Mouse (Mus musculus) layer of hippocampus, adult 11-12 months (tissue): ENCODE data around the gene Smndc1.
A peak's percentile ranks its signal among the peaks of the same experiment; 100 is the strongest.

Source experiments
- DNase-seq: peaks from one replicate; pipeline ENCODE4 v3.0.0; 2022; ENCODE audit warnings: low spot score

Gene Smndc1

DNA sequence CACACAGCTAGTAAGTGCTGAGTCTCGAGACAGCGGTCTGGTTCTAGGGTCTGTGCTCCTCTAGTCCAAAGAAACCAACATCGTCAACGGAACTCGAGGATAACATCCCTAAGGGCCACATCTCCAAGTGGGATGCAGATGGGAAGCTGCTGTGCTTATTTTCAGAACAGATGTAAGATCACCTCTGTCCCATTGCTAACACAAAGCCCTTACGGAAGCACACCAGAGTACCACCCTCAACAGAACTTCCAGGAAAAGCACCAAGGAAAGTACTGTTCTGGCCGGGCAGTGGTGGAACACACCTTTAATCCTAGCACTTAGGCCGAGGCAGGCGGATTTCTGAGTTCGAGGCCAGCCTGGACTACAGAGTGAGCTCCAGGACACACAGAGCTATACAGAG lies 12.0 kb downstream of the Smndc1 start:
- no peak for DNase-seq

DNA sequence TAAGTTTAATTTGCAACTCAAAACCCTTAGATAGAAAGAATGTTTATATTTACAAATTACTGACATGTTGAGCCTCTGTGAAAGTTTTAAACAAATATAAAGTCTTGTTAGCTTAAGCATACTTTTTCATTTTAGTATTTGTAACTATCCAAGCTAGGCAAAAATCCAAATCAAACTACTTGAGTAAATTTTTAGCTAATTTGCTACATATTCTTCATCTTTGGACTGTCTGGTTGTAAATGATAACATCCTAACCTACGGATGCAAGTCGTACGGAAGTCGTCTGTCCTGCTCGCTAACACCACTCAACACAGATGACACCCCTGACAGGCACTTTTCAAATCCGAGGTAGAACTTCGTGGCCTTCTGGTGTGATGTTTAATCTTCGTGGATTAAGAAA lies 12.7 kb downstream of the Smndc1 start:
- DNase-seq: no peak

DNA sequence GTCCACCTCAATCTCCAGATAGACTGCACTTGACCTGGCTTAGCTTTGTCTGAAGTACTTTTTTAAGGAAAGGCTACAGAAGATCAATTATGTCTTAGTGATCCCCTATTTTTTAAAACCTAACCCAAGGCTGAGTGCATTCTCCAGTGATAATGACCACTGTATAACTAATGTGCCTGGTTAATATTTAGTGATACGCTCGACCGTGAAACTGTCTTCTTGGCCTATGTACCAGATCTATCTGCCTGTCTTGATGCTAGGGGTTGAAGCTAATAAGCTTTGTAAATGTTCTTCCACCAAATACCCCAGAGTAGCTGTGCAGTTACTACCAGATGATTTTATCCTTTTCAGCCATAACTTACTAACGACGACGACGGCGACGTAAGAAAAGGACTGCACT lies 14.6 kb downstream of the Smndc1 start:
- no peak for DNase-seq

DNA sequence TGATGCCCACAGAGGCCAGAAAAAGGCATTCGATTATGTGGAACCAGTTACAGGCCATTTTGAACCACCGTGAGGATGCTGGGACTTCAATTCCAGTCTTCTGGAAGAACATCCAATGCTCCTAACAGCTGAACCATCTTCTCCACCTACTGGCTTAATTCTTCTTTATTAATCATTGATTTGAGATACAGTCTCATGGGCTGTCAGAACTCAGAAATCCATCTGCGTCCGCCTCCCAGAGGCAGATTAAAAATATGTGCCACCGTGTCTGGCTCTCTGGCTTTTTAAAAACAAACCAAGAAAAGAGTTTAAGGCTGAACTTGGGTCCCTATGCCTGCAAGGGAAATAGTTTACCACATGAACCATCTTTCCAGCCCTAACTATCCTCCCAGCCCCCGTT lies 15.1 kb downstream of the Smndc1 start:
- DNase-seq: no peak

DNA sequence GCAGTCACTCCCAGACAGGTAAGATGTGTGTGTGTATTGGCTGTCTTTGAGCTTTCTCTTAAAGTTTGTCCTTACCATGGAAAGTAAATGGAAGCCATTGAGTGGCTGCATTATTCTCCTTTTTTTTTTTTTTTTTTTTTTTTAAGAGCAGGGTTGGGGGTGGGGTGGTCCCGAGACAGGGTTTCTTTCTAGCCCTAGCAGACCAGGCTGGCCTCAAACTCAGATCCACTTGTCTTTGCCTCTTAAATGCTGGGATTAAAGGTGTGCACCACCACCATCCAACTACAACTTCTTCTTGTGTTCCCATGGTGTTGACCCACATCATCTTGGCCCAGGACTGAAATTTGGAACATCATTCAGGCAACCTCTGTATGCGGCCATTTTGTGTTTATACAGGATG lies 16.8 kb downstream of the Smndc1 start:
- no peak for DNase-seq

DNA sequence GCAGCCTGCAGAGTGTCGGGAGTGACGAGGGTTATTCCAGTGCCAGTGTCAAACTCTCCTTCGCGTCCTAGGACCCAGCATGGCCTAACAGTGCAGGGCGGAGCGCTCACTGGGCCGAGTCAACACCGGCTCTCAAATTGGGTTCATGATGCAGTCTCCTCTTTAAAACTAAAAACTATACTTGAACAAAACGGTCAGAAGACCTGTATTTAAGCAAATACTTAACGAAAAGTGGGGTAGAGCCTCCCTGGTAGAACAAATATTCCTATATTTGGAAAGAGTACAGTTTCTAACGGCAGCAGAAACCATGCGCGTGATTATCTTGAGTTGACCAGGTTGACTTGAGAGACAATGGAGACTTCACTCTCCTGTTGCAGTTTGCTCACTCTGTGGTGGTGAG lies 18.7 kb downstream of the Smndc1 start, which contains the start of gene Gm10197:
Gm10197 (minus strand) TSS at position 101 of the 400 bp plus-strand sequence.
- no peak for DNase-seq

DNA sequence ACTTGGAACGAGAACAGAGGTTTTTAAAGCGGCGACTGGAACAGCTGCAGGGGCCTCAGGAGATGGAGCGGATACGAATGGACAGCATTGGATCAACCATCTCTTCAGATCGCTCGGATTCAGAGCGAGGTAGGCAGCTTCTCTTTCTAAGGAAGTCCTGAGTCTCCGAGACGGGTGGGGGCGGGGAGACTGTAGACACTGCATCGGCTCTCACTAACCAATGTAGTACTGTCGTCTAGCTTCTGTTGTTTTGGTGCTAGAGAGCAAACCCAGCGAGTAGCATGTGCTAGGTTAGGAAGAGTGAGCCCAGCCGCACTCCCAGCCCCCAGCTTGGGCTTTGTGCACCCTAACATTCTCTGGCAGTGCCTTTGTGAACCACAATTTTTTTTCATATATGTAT lies 20.1 kb downstream of the Smndc1 start:
- no peak for DNase-seq

DNA sequence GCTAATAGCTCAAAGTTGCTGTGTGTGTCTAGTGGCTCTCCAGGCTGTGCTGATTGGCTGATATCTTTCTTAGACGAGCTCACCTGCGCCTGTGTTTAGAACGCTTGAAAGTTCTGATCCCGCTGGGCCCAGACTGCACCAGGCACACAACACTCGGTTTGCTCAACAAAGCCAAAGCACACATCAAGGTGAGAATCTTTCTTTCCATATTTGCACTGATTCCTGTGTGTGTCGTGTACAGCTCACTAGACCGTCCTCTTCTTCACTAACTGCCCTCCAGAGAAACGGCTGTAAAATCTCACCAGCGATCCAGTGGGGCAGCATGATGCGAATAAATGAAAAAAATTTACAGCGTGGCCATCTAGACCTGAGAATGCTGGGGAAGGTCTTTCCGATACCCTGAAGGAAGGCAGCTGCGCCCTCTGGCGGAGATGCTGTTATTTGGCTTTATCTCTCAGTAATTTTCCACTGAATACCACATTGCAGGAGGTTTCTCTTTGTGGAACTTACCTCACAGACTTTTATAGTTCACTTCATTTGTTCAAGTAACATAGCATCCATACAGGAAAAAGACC lies 20.8 kb downstream of the Smndc1 start:
- peak; percentile 90 for DNase-seq

DNA sequence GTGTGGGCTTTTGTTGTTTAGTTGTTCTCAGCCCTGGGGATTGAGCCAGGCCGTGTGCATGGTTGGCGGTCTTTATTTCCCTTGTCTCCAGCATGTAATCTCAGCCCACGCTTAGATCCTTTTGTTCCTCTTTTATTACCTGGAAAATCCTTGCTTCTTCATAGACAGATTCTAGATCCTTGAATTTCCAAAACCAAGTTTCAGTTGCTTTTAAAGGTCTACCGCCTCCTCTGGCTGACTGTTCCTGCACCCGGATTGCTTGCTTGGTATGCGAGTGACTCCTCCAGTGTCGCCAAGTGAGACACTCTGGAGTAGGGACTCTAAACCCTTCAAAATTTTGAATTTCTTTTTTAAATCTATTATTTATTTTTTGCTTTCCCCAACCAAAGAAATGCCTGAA lies 23.5 kb downstream of the Smndc1 start:
- DNase-seq: no peak

DNA sequence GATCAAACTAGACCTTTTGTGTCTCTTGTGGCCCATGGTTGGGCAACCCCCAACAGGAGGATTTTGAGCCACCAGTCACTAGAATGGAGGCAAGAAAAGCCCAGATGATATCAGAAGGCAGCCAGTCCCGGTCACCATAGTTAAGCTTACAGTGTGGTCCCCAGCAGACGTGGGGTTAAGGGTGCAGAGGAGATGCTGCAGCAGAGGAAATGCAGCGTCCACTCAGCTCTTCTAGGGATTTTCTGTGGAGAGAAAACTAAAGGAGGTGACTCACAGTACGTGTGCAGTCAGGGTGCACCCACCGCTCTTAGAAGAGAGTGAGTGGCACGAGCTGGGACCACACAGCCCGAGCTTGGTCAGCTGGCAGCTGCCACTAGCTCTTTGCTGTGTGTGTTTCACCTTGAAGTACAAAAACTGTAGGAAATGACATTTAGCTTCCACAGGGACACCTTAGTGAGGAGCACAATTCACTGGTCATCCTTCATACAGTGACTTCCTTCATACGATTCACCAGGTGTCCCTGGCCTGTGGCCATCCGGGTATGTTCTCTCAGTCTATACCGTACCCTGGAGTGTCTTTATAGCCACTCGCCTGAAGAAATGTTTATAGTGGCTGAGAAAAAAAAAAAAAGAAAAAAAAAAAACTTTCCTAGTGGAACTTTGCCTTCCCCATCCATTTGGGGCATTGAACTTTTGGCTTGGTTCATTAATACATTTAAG lies 24.2 kb downstream of the Smndc1 start:
- DNase-seq: no peak

DNA sequence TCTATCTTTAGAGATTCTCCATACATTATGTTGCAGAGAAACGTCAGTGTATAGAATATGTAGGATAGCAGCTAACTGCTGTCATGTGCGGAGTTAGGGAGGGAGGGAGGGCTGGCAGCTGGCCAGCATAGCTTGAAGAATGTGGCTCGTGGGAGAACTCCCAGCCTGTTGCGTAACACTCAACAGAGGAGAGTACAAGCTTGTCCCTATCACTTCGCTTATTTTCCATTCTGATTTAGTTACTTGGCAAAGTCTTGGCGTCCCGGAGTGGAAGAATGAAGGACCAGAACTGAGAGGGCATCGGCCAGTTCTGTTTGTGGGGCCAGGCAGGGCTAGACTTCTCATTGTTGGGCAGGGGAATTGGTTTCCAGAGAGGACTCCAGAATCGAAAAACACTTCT lies 25.4 kb downstream of the Smndc1 start:
- peak; percentile 66 for DNase-seq

DNA sequence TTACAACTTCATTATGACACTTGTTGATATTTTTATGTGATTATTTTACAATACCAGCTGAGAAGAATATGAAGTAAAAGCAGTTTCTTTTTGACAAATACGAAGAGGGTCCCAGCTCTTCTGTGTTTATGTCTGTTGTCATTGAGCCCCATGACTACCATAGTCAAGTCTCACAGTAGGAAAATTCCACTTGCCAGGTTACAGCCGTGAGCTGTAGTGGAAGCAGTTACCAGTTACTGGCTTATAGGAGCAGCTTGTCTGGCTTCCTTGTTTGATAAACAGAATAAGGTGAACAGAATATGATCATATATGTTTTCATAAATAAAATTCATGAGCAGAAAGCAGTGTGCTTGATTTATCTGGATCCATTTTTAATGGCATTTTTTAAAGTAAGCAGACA lies 25.8 kb downstream of the Smndc1 start:
- DNase-seq: no peak

DNA sequence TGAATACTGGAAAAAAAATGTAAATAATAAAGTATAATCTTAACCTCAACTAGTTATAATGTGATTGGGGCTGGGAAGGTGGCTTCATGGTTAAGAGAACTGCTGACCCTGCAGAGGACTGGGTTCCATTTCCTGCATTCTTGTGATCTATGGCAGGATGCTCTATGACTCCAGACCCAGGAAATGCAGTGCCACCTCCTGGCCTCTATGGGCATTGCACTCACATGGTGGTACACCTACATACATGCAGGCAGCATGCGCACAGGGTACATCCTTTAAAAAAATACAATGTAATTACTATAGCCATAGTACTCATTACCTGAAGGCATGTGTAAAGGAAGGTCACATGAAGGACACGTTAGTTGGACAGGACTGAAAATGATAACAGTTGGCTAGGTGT lies 27.4 kb downstream of the Smndc1 start:
- DNase-seq: no peak

DNA sequence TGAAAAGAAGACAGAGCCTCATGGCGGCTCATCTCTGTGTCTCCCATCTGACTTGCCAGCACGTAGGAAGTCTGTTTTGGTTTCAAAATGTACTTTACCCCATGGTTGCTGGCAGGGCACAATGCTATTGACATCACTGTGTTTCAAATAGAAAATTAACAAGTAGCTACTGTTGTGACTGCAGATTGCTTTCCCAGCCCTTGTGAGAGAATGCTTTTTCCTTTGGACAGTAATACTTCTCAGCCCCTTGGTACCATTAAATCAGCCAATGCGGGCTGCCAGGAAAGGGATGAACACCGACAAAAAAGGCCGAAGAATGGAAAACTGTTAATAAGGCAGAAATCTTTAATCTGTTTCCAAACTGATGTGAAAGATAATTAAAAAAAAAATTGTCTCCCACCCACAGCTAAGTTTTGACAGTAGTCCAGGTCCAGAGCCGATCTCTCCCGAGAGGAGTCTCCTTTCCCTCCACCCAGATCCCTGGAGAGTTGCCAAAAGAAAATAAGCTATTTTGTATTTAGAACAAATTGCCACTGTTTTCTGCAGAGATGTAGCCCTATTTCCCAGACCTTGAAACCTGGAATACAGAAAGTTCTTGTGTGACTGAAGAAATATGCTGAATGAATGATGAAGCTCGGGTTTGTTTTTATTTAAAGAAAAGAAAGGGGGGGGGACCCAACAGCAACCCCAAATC lies 30.0 kb downstream of the Smndc1 start:
- peak; percentile 81 for DNase-seq

DNA sequence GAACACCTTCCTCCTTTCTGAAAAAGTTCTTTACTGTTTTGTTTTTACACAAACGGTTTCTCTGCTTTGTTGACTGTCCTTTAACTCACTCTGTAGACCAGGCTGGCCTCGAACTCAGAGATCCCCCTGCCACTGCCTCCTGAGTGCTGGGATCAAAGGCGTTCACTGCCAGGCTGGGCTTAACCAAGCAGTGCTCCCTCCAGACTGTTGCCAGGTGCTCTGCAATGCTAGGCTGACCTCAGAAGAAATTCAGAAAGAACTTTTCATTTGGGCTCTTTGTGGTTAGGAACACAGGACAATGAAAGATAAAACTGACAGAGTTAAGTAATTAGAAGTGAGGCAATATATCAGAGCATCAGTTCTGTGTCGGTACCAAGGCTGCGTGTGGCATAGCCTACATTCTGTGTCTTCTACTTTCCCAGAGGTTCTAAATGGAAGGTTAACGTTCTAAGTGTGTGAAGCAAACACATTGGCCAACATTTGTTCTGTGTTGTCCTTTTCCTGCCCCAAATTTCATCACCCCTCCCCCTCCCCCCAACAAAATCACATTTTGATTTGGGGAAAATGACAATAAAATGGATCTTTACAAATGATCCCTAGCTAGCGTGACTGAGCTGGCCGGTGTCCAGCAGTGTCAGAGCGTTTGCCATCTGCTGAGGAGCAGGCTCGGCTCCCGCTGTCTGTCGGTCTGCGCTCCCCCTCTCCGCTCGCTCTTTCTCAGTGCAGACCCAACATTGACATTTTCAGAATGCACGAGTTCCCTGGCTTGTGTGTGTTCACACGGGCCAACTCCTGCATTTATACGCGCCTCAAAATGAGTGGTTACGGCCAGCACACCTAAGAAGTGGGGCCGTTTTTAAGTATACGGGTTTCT lies 31.0 kb downstream of the Smndc1 start:
- DNase-seq: peak; percentile 83

DNA sequence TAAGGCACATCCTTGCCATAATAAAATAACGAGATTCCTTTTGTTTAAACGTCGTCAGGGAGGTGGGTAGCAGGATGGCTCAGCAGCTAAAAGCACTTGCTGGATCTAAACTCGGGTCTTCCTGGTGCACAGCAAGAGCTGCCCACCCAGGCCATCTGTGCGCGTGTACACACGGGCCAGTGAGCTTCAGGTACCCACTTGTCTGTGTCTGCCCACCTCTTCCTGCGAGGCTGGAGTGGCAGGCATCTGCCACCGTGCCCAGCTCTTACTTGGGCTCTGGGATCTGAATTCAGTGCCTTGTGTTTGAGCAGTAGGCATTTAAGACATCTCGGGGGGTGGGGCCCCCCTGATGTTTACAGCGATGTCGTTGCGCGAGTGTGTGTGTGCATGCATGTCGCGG lies 35.3 kb downstream of the Smndc1 start:
- DNase-seq: no peak

DNA sequence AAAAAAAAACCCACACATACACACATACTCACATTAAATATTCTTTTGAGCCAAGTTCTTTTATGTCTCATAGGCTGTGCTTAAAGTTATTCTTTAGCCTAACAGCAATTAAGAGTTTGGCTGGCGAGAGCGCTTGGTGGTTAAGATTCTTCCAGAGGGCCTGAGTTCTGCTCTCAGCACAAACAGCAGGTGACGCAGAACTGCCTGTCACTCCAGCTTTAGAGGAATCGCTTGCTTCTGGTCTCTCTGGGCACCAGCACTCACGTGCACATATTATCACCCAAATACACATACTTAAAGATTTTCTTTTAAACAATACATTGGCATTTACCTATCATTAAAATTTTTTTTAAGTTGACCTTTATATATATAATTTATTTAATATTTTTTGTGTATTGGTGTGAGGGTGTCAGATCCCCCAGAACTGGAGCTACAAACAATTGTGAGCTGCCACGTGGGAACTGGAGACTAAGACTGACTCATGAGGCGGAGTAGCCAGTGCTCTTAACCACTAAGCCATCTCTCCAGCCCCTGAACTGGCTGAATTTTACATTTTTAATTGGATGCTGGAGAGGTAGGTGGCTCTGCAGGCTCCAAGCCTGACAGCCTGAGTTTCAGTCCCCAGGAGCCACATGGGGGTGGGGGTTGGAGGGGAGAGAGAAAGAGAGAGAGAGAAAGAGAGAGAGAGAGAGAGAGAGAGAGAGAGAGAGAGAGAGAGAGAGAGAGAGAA lies 35.9 kb downstream of the Smndc1 start:
- no peak for DNase-seq

DNA sequence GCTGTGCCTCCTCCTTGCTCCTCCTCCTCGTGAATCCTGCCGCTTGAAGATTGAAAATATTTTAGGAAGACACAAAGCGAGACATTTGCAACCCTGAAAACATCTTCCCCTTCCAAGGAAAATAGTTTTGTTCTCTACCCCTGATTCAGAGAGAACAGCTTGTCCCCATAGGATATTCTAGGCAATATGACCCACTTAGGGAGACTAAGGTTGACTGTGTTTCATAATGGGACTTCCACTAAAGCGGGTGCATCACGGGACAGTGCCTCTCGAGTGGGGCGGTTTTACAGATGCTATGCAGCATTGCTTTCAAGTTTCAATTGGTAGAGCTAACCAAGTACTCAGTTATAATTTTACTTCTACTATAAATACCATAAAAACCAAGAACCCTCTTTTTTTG lies 36.5 kb downstream of the Smndc1 start:
- no peak for DNase-seq

DNA sequence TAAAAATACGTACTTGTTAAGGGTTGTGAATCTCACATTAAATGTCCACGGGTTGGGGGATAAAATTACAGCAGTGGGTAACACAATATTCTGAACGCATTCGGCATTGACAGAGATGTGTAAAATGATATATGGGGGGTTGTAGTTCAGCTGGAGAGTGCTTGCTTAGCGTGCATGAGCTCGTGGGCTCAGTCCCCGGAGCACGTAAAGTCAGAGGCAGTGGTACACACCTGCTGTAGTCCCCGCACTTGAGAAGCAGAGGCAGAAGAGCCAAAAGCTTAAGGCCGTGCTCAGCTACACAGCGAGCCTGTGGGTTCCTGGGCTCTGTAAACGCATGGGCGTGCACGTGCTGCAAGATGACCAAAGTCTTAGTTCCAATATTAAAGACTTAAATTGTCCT lies 44.6 kb downstream of the Smndc1 start:
- no peak for DNase-seq

DNA sequence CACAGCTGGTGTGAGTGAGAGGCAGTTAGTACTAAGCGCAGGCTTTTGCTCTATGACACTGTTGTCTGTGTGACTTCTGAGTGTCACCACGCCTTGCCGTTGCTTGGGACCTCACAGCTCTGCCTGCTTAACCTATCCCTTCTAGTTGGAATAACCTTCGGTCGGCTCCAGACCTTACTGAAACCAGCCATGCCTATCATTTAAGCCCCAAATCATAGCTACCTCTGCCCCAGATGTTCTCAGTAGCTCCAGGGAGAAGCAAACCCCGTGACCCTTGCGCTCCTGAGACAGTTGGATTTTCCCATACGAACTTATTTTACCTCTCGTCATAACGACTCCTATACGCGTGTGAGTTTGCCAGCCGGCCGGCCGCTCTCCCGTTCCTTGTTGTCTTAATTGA lies 46.3 kb downstream of the Smndc1 start:
- no peak for DNase-seq

DNA sequence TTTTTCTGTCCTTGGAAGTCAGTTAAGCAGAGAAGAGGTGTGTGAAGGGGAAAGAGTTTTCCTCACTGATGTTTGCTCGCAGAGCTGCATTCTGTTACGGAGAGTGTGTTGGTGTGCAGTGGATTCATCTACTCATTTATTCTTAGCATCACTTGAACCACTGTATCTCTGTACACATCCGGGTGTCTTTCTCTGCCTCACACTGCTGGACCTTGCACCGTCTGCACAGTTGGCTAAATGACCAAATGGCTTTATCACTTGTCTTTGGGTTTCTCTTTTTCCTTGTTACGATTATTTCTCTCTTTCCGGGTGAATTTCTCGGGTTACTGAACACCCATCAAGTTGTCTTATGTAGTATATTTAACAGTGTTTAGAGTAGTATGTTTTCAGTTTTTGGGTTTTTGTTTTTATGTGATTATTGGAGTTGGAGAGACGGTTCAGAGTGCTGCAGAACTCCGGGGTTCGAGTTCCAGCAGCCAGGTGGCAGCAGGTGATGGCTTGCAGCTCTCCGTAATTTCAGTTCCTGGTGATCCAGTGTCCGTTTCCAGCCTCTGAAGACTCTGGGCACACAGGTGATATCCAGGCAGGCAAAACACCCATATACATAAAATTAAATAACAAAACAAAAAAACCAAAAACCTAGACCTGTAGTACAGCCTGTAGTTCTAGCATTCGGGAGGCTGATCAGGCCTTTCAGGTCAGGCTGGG lies 47.0 kb downstream of the Smndc1 start:
- no peak for DNase-seq
